Mouse (Mus musculus) stomach, embryonic 16.5 days (tissue): Measurements from ENCODE around the gene Mpped2. TPM values are rescaled to one million over a fixed set of nuclear protein-coding genes. Genes with fewer than 3 reads are reported as not detected.

Experiments used
- ATAC-seq: fragments of 200-750 bp; cut with Nextera tagmentation; 2 replicates; pipeline ENCODE4 v1.8.0; 2017; ENCODE audit warnings: moderate number of reproducible peaks, moderate TSS enrichment; ENCODE audit not compliant: insufficient read depth, low FRiP score
- H3K27ac ChIP-seq: fragments of 300-500 bp; sonication (generic); 2 replicates; pipeline ENCODE4 v1.5.1; 2014; ENCODE audit warnings: low read length
- H3K27me3 ChIP-seq: fragments of 300-500 bp; sonication (generic); 2 replicates; pipeline ENCODE4 v1.6.1; 2014; ENCODE audit warnings: low read length, control low read depth, mixed read lengths; ENCODE audit not compliant: control insufficient read depth, insufficient read depth
- H3K36me3 ChIP-seq: fragments of 300-500 bp; sonication (generic); 2 replicates; pipeline ENCODE4 v1.6.1; 2014; ENCODE audit warnings: low read length; ENCODE audit not compliant: control insufficient read depth, insufficient read depth
- H3K4me1 ChIP-seq: fragments of 300-500 bp; sonication (generic); 2 replicates; pipeline ENCODE4 v1.6.1; 2014; ENCODE audit warnings: low read length, control low read depth, mixed read lengths; ENCODE audit not compliant: control insufficient read depth, insufficient read depth
- H3K4me2 ChIP-seq: fragments of 300-500 bp; sonication (generic); 2 replicates; pipeline ENCODE4 v1.6.1; 2014; ENCODE audit warnings: low read depth, low read length, mixed read lengths
- H3K4me3 ChIP-seq: fragments of 300-500 bp; sonication (generic); replicated peaks from 2 replicates; pipeline ENCODE4 v1.5.1; 2014; ENCODE audit warnings: mild to moderate bottlenecking, low read length
- H3K9ac ChIP-seq: fragments of 300-500 bp; sonication (generic); 2 replicates; pipeline ENCODE4 v1.6.1; 2014; ENCODE audit warnings: low read length
- H3K9me3 ChIP-seq: fragments of 300-500 bp; sonication (generic); replicated peaks from 2 replicates; pipeline ENCODE4 v1.6.1; 2016; ENCODE audit warnings: low read length, control low read depth; ENCODE audit not compliant: control insufficient read depth
- WGBS: fragments of 180-500 bp; shearing (Covaris S2); extraction: QIAGEN DNeasy Blood & Tissue Kit; methylation state at CpG from one replicate; pipeline ENCODE4 v1.1.7; 2014; 5-methylcytosine and 5-hydroxymethylcytosine counted together
- polyA plus RNA-seq: library from polyadenylated mRNA; unstranded; fragments of >200 nt; fragmentation: Nextera tagmentation; extraction: Ambion mirVana; gene quantifications from 2 replicates; pipeline ENCODE4 v1.2.1, GENCODE M21; 2015

Mpped2 gene
- polyA plus RNA-seq, 1 experiment from 2014 or later: 14.5 TPM

DNA sequence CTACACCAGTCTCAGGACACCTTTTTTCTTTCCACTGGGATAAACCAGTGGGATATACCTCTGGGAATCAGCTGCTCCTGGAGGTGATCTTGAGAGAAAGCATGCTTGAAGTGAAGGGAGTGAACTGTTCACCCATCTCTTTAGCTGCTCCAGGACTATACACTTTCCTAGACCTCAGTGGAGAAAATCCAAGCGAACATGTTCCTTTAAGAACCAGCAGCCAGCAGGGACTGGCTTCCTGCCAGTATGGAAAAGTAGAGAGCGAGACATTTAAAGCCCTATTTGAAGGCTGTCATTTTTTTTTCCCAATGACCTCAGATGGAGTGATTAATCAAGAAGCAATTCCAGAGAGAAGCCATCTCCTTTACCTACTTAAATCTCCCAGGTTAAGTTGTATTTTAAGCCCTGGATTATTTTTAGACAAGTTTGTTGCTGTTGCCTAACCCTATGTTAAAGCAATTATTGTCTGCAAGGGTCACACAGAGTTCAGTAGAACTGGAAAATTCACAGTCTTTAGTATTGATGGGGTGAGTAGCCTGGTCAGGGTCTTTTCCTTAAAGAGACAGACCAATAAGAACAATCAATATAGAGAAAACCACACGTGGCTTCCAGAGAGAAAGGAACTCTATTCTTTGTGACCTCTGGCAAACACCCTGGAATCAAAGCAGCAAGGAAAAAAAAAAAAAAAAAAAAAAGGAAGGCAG is 196.4 kb downstream of the Mpped2 start:
- peaks cover 7% of the 10 kb centered on the region; the same call in 1 of the 2 replicates for H3K4me1 ChIP-seq
- WGBS: 3% methylated on average over 3 of the region's 3 CpGs
- H3K4me3 ChIP-seq: no peak overlapping the region
- no peaks in the 10 kb centered on the region for H3K9me3 ChIP-seq
- H3K27ac ChIP-seq: no peak overlapping the region
- H3K9ac ChIP-seq: no peak overlapping the region
- no peaks in the 10 kb centered on the region for H3K36me3 ChIP-seq
- ATAC-seq: peak; percentile 69; the same call in 1 of the 2 replicates
- no peaks in the 10 kb centered on the region for H3K27me3 ChIP-seq
- H3K4me2 ChIP-seq: no peak overlapping the region

DNA sequence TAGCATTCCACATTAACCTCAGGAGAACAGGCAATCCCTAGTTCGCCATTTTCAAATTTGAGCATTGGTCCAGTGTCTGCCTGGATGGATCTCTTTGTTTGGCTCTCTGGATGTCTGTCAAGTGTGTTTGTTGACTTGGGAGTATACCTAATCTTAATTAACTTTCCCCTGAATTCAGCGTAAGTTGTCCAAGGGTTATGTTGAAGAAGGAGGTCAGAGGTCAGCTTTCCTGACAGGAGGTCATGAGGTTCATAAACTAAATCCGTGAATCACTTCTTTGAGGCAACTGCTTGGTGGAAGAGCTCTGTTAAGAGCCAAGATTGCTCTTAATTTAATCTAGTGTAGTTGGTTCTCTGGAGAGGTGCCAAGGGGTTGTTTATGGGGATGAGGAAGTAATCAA is 200.3 kb downstream of the Mpped2 start:
- peaks cover 7% of the 10 kb centered on the region; the same call in 1 of the 2 replicates for H3K4me1 ChIP-seq
- ATAC-seq: no peak
- no peak overlapping the region for H3K9ac ChIP-seq
- no peak overlapping the region for H3K4me2 ChIP-seq
- no peak overlapping the region for H3K27ac ChIP-seq
- no peak overlapping the region for H3K4me3 ChIP-seq
- H3K36me3 ChIP-seq: no peaks in the 10 kb centered on the region
- no peaks in the 10 kb centered on the region for H3K9me3 ChIP-seq
- H3K27me3 ChIP-seq: no peaks in the 10 kb centered on the region
- WGBS: 37% methylated on average over 3 of the region's 3 CpGs

DNA sequence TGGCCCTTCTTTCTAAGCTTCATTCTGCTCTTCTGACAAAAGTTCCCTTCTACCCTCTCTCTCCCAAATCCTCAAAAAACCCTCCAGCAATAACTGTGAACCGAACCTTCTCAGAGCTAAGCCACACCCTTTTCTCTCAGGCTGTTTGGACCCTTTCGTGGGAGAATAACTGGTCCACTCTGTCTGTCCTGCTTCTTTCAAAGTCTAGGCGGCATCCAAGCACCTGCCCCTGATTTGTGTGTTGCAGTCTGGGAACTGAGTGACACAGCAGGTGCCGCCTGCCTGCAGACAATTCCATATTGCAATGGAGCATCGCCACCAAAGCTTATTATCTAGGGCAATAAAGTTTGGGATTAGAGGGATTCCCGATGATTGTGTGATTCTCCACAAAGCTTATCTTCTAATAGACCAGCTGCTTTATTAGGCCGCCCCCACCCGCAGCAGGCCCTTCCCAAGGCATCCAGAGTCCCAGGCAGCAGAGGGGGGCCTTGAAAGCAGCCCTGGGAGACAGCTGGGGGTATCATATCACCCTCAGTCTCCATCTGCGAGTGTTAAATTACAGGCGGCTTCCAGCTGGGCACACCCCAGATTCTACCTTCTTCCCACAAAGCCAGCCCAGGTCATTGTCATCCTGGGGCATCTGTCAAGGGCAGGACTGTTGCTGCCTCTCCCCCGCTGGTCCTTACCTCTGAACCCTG is 202.4 kb downstream of the Mpped2 start:
- Histone ChIP-seq H3K9me3 (no peaks in the 10 kb centered on the region), H3K9ac (no peak overlapping the region), H3K4me1 (no peaks in the 10 kb centered on the region), H3K36me3 (no peaks in the 10 kb centered on the region), H3K4me2 (no peak overlapping the region), H3K27me3 (no peaks in the 10 kb centered on the region), H3K4me3 (no peak overlapping the region), H3K27ac (no peak overlapping the region)
- no peak for ATAC-seq
- WGBS: 34% methylated on average over 11 of the region's 11 CpGs

DNA sequence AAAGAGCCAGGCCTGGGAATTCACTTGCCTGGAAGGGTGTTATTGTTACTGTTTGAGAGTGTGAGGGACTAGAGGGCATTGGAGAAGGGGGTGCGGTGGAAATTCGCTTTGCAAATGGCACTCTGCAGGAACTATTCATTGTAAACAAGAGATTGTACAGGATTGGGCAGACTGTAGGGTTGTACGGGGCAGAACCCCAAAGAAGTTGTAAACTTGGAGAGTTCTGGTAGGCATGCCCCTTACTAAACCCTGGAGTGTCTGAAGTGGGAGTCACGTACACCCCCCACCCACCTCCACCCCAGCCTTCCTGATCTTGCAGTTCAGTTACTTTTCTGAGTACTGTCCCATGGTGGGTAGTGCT is 202.9 kb downstream of the Mpped2 start:
- Histone ChIP-seq H3K9me3 (no peaks in the 10 kb centered on the region), H3K4me2 (no peak overlapping the region), H3K4me1 (no peaks in the 10 kb centered on the region), H3K36me3 (no peaks in the 10 kb centered on the region), H3K4me3 (no peak overlapping the region), H3K27ac (no peak overlapping the region), H3K9ac (no peak overlapping the region), H3K27me3 (no peaks in the 10 kb centered on the region)
- WGBS: 39% methylated on average over 4 of the region's 4 CpGs
- ATAC-seq: no peak

DNA sequence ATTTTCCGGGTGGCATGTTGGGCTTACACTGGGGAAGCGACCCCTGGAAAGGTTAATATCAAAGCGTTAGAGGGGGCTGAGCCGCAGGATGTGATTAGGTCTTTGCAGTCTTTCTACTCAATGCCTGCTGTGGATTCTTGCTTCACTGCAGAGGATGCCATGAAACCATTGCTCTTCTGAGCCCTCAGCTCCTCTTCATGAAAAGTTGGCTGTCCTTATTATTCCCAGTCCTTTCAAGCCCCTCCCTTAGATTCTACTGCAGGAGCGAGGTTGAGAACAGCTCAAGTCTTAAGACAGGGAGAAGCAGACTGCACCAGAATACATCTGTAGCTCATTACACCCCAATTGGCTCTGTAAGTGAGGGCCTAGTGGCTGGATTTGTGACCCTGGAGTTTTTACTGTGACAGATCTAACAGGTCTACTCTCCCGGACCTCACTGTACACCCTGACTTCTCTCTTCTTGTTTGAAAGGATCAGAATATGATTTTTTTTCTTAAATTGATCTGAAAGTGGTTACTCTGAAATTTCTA is 218.9 kb downstream of the Mpped2 start:
- Histone ChIP-seq H3K27ac (no peak overlapping the region), H3K4me2 (no peak overlapping the region), H3K27me3 (no peaks in the 10 kb centered on the region), H3K9me3 (no peaks in the 10 kb centered on the region), H3K4me3 (no peak overlapping the region), H3K36me3 (no peaks in the 10 kb centered on the region), H3K4me1 (no peaks in the 10 kb centered on the region), H3K9ac (no peak overlapping the region)
- 78% methylated on average over 6 of the region's 6 CpGs for WGBS
- ATAC-seq: no peak
